Mouse (Mus musculus): ENCODE measurements at regions not wholly inside any gene's neighbourhood (a gene's known extent, or its start where the extent isn't known, plus 50 kb on each side); places are given as distances from the start of the nearest gene placed in this dataset.
A peak's percentile ranks its signal among the peaks of the same experiment; 100 is the strongest.

DNA sequence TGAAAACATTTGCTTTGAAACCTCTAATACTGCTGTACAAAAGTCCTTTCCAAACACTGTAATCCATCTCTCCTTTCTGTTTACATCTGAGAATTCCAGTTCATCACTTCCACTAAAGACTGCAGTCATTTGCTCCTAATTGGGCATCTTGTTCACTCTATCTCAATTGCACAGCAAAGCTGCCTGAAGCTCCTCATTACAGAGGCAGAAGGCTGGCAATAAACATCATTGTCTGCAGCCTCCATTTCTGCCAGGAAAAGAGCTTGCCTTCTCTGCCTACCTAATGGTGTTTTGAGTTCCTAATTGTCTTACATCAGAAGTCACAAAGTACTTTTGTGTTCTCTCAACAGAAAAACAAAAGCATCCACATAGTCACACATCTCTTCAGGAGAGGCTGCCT lies 207.7 kb downstream of the Kcnj2 start:
- DNase-seq (ENCODE audit: extremely low spot score, low spot score) = no peak

DNA sequence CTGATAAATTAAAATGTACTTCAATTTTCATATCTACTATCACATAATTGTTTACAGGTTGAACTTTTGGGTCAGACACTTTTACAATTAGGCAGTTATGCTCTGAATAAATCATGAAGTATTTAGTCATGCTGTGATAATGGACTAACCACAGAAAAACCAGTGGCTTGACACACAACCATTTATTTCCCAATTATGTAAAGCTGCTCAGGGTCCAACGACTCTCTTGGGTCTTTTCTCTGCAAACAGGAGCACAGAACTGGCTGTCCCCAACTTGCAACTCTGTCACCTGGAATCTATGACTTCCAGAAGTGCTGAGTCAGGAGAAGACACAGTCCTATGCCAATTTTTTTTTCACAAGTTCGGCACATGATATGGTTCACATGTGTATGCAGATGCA lies 214.8 kb downstream of the Kcnj2 start:
- DNase-seq (ENCODE audit: extremely low spot score, low spot score) = no peak

DNA sequence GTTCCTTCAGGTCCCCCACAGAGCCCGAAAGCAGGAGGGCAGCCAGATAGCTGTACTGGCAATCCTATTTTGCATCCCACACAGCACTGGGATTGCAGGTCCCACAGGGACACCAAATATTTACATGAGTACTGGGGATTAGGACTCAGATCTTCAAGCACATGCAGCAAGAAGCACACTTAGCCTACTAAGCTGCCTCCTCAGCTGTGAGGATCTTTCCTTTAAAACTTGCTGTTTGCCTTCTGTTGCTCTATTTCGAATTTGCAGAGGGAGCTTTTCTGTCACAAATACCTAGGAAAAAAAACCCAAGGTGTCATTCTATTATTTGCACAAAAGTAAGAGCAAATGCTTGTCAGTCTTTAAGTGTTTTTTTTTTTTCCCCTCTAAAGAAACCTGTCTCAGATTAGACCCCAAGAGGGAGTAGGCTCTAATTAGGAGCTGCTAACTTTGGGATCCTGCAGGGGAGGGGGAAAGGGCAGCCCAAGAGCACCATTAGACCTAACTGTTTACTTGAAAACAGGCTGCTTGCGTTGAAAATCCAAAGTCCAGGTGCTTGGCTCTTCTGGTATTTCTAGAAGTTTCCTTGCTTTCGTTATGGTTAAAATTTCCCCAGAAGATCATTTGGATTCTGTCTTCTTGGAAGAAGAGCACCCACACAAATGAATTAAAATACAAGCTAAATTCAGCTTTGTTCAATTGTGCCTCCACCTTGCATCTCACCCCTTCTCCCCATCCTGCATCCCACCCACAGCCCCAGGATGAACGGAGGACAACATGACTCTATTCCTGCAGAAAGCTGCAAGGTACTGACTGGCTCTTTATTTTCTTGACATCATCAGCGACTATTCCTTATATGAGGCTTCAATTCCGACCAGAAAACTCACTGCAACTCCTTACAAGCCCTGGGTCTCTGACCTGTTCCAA lies 215.5 kb downstream of the Kcnj2 start:
- no peak for DNase-seq (ENCODE audit: extremely low spot score, low spot score)

DNA sequence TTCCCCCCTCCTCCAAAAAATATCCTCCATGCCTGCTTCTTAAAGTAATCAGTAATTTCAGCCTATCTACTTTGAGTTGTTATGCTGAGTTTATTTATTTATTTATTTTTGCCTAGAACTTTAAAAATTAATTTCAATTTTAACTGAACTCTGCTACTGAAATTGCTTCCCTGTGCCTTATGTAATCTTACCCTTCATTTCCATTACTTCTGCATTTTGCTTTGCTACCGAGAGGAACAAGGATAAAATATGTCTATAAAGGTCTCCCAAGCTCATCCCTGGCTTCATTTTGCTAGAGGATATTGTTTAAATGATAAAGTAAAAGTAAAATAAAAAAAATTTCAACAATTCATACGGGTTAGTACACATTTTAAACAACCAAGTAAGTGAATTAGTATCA lies 216.3 kb downstream of the Kcnj2 start:
- DNase-seq (ENCODE audit: extremely low spot score, low spot score) = no peak

DNA sequence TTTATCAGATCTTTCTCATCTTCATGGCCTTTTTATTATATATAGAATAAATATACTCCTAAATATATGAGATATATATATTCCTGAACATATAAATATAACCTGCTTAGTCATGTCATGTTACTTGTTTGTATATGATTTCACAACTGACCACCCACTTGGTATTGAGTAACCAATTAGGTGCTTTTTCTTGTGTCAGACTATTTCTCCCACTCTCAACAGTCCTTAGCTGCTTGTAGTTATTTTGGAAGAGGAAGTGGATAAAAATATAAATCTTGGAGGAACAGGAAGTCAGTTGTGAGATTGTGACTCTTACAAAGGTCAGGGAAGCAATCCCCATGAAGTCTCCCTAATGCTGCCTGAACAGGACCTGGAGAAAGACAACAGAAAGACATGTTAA lies 224.6 kb downstream of the Kcnj2 start:
- no peak for DNase-seq (ENCODE audit: extremely low spot score, low spot score)

DNA sequence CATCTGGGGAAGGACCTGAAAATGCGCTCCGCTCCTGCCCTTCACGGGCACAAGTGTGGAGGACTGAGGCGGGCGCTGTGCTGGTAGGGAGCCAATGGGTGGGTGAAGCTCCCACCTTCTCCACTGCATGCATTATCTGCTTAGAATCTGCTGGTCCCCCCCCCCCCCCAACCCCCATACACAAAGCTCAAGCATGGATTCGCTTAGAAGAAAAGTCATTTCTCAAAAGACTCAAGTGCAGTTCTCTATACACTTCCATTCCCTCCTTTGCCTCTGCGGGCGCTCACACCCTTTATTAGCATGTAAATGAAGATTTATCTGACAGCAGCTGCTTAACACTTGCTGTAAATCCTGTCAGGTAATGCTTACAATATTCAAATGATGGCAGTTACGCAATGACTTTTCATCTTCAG lies 230.4 kb downstream of the Kcnj2 start:
- peak; percentile 37 for DNase-seq (ENCODE audit: extremely low spot score, low spot score)

DNA sequence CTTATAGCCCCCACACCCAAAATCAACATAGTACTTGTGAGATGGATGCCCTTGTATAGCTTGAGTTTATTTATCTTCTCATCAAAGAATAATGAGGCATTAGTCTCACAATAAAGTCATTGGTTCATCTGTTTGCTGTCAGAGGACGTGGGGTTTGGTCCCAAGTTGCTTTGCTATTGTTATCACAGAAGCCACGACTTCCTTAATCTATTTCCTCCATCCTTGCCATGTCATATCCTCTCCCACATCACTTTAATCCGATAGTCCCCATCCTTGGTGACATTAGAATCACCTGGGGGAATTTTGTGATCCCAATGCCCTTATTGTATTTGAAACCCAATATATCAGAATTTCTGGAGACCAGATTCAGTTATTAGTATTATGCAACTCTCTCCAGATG lies 246.8 kb downstream of the Kcnj2 start:
- DNase-seq (ENCODE audit: extremely low spot score, low spot score) = no peak

DNA sequence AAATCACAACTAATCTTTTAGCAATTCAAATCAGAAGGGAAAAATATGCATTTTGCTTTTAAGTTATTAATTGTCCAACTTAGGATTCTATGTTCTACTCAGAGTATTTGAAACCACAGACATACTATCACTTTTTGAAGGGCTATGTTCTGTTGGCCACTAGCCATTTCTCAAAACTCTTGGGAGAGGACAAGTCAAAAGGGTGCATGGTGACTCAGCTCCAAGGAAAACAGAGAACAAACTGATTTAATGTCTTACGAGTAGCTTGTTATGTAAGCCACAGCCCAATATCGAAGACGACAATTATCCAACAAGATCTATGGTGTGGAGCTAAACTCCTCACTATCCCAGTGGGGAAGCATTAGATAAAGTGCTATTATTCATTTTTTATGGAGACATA lies 247.6 kb downstream of the Kcnj2 start:
- DNase-seq (ENCODE audit: extremely low spot score, low spot score) = no peak

DNA sequence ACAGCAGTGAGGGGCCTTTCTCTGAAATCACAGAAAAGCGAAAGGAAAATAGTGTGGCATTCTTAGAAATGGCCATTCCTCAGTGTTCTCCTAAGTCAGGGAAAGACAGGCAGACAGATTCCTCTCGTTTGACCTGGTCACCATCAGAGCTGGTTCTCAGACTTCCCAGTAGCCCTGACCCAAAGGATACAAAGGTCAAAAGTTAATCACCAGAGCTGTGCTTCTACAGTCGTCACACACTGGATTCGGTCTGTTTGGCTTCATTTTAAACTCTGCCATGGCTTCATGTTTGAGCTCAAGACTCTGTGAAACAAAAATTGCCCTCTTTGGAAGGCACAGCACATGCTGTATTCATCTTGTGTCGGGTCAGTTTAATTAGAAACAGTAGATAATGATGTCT lies 255.6 kb downstream of the Kcnj2 start:
- DNase-seq (ENCODE audit: extremely low spot score, low spot score) = no peak

DNA sequence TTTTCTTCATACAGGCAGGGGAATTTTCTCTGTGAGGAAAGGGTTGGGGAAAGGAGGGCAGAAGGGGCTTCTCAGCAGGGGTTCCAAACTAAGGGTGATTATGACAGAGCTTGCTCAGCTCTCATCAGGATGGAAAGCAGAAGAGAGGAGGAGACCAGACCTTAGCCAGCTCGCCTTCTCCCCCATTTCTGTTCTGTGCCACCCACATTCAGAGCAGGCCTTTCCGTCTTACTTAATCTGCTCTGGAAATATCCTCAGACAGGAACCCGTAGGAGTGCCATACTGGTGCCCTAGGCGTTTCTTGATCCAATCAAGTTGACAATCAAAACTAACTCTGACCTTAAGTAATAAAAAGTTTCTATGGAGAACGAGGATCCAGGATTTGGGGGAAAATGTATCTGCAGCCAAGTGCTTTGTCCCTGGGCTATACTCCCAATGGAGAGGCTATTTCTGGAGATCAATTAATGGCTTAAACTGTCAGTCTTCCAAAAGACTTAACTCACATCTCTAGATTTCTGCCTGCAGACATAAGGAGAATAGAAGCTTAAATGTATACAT lies 258.6 kb downstream of the Kcnj2 start:
- no peak for DNase-seq (ENCODE audit: extremely low spot score, low spot score)

DNA sequence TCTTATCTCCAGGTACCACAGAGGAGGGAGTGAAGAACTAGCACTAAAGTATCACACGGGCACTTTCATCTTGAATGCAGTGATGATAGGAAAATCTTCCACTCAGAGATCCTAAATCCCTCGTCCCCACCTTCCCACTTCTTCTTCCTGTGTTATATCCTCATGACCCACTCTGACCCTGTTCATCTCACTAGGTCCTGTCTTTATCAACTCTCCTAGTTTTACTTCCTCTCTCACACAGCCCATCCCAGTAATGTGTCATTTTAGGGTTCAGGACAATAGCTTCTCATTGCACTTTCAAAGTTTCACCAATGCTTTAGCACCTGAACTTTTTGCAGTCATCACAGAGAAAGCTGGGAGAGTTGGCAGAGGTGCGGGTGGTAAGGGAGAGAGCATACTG lies 261.0 kb downstream of the Kcnj2 start:
- DNase-seq (ENCODE audit: extremely low spot score, low spot score) = no peak

DNA sequence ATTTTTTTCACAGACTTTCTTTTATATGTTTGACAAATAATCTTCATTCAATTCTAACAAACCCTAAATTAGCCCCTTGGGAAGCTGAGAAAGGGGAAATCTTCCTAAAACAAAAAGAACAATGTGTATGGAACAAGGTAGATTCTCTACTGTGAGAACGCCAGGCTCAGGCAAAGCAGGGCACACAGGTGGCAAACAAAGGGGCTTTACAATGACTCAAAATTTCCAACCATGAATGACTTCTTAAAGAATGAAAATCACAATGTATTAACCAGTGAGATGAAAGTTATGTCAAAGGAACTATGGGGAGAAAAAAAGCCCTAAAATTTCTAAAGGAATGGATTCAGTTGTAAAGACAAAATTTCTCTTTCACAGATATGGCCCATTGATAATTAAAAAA lies 262.3 kb downstream of the Kcnj2 start:
- no peak for DNase-seq (ENCODE audit: extremely low spot score, low spot score)

DNA sequence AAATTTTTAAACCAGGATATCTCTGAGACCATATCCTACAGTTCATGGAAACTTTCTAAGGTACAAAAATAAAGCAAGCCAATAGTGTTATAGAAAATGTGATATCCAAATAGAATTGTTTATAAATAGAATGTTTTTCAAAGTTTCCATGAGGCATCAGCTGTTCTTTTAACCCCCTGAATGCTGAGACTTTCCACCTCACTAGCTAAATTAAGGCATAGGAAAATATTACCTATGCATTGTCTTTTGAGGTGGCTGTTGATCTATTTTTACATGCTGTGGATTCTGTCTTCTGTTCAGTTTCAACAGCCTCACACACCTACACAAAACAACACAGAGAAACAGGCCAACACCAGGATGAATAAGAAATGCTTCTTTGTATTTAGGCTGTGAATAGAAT lies 265.6 kb downstream of the Kcnj2 start:
- DNase-seq (ENCODE audit: extremely low spot score, low spot score) = no peak

DNA sequence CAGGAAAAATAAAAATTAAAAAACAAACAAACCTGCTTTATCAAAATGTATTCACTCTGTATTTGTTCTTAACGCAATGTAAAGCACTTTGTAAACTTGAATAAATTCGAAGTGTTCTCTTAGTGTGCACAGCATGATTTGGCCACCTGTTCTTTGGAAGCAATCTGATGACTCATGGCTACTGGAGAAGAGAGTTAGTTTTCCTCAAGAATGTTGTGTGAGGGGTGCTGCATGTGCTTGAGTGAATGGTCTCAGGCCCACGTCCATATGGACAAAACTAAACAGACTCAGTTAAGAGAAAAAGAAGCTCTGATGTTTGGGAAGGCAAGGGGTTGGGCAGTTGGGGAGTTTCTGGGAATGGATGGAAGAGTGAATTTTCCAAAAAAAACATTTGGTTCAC lies 267.1 kb downstream of the Kcnj2 start:
- no peak for DNase-seq (ENCODE audit: extremely low spot score, low spot score)

DNA sequence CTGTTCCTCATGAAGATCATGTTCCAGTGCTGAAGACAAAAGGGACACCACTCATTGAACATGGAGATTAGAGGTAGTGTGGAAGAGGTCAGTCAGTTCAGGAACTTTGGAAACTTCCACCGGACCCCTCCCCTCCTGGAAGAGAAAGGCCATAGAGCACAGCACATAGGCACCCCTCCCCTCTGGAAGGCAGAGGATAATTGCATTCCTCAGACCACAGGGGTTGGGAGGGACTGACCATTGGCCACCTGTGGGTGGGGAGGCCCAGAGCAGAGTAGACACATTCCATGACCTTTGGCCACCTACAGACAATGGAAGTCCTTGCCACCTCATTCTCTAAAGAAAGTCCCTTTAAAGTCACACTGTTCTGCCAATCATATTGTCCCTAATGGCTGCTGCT lies 281.6 kb downstream of the Kcnj2 start:
- DNase-seq (ENCODE audit: extremely low spot score, low spot score) = no peak

DNA sequence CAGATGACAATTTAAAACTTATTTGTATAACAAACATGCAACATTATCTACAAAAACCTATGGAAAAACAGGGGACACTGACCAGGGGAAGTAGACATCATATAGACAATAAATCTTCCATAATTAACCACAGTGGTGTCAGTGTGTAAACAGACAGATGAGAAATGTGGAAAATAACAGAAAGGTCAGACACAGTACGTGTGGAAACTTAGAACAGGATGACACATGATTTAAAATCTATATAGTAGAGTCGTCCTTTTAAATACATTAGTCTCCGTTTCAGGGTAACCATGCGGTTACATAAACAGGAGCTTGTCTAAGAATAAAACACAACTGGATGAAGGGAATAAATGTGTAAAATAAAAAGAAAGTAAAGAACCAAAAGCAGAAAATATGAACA lies 284.1 kb downstream of the Kcnj2 start:
- no peak for DNase-seq (ENCODE audit: extremely low spot score, low spot score)

DNA sequence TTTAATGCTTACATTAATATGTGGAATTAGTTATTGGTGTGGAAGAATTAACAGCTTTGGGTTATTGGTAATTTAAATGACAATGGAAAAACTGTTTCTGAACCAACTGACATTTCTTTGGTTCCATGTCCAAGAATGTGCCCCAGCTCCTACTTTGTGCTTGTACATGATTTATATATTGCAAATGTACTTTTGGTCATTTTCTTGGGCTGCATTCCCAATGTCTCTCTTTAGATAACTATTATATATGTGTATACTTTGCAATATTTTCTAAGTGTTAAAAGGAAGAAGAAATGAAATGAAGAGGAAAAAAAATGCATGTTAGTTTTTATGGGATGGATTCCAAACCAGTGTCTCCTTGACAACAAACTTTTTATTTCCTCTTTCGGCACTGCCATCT lies 297.4 kb downstream of the Kcnj2 start:
- no peak for DNase-seq (ENCODE audit: extremely low spot score, low spot score)

DNA sequence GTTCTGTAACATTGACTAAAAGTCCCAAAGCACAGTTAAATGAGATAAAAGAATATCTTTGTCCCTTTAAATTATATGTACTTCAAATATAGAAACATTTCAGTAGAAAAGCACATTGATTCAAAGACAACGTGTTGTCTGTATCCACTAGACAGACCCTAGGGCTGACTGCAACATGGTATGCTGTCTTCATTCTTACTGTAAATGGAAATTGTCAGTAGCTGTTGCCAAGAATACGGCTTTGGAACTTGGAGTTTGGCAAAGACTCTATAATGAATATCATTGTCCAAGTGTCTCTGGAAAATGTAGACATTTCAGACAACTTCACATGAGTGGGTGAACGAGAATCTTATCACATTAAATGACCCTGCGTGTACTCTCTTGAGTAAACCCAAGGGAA lies 311.2 kb downstream of the Kcnj2 start:
- DNase-seq (ENCODE audit: extremely low spot score, low spot score) = no peak

DNA sequence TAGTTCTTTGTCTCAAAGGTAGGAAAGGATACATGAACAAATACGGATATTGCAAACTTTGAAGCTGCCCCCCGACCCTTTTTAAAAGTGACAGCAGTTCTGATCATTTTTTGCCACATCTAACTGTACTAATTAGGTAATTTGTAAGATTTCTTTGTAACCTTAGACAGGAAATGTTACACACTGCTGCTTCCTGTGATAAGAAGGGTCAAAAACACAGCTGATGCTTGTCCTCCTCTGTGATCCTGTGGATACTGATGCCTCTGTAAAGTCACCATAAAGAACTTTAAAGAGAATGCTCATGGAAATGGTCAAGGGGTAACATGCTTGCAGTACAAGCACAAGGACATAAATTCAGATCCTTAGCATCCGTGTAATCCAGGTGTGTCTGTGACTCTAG lies 313.9 kb downstream of the Kcnj2 start:
- no peak for DNase-seq (ENCODE audit: extremely low spot score, low spot score)

DNA sequence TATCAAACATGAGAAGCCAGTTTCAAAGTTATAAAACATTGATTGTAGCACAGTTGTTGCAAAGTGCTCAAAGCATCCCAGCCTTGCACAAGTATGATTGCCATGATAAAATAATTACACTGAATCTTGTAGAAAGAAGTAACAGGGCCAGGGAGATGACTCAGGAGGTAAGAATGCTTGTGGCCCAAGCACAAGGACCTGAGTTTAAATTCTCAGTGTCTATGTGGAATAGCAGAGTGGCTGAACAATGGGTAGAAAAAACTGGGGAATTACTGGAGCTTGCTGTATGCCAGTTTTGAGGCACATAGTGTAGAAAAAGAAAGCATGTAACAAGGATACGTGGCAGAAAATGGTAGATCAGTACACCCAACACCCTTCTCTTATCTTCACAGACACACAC lies 332.7 kb downstream of the Kcnj2 start:
- no peak for DNase-seq (ENCODE audit: extremely low spot score, low spot score)

DNA sequence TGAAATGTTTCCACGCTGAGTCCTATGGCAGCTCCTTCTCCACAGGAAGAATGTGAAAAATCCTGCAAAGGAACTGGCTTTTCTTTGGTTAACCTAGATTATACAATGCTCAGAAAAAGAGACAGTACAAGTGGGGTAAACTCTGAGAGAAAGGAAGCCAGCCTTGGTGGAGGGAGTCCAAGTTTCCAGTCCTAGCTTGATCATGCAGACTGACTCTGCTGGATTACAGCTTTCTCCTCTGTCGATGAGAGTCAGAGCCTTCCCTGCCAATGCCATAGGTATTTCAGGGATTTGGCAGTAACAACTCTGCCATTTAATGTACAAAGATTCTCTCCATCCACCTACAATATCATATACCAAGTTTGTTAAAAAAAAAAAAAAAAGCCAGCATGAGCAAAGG lies 343.3 kb downstream of the Kcnj2 start:
- no peak for DNase-seq (ENCODE audit: extremely low spot score, low spot score)

DNA sequence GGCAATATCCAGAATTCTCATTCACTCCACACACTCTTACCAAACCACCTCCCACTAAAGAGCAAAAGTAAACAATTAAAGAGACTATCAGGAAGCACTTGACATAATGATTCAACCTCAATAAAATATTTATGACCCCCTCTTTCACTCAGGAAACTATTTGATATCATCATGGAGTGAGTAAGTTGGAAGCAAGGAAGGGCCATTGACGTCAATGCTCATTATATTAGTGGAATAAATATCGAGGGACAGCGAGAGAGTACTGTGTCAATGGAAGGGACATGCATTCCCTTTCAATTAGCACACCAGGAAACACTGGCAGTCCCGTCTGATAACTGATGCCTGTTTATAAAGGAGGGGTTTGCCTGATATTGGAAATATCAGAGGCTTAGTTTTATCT lies 358.9 kb downstream of the Kcnj2 start:
- DNase-seq (ENCODE audit: extremely low spot score, low spot score) = no peak

DNA sequence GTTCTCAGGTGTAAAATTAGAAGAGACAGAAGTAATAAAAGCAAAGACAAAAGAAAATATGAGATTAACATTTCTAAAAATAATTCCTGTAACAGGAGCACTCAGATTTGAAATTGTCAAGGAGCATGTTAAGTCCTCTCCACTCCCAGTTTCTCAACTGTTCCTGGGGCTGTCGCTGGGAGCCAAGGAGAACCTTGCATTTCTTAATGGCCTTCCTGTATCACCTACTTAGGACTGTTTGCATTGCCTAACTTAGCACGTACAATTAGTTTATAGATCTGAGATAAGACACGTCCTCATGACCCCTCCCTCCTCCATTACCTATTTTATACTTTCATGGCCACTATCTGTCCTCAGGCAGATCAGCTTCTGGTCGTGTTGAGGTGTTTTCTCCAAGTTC lies 360.8 kb downstream of the Kcnj2 start:
- DNase-seq (ENCODE audit: extremely low spot score, low spot score) = no peak
